Mouse (Mus musculus): ENCODE data around the gene Ndufb10.
"Not testable (repeated sequence)": the region's sequence is repeated elsewhere in the genome, so short reads cannot be mapped to it uniquely, and the experiment has no call there.

Ndufb10 gene

DNA sequence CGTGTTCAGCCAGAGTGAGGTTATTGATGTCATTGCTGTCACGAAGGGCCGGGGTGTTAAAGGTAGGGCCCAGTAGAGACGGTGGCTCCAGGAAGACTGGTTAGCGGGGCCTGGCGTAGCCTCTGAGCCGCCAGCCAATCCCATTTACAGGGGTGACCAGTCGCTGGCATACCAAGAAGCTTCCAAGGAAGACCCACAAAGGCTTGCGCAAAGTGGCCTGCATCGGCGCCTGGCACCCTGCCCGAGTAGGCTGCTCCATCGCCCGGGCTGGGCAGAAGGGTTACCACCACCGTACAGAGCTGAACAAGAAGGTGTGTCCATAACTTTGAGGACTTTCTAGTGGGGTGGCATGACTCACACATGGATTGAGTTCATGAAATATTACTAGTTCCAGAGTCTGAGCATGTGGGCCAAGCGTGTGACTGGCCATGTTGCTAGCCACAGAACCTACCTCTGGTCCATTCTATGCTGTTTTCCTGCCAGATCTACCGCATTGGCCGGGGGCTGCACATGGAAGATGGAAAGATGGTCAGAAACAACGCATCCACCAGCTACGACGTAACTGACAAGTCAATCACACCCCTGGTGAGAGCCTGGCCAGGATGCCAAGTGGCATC, 9.3 kb upstream of the Ndufb10 start:
- no peak for ATAC-seq (ENCODE audit: low TSS enrichment)

DNA sequence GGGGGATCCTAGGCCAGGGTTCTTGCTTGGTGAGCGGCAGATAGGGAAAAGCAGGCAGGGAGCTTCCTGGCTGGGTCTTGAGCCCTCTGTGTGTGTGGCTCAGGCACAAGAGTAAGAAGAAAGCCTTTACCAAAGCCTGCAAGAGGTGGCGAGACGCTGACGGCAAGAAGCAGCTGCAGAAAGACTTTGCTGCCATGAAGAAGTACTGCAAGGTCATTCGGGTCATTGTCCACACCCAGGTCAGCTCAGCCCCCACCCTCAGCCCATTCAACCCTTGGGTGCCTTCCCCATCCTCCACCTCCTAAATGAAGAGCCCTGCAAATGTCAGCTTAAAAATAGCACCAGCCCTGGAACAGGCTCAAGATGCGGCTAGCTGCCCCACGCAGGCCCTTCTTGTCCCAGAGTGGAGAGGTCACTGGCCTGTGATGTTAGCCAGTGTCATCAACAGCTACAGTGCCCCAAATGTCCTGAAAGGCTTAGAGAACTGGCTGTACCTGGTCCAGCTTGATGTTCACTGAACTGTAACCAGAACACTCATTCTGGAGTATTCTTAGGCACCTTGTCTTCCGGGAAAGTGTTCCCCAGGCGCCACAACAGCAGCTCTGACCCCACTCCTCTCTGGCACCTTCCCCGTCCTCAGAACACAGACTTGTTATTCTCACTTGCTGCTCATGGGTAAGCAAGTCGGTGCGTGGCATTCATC, 8.1 kb upstream of the Ndufb10 start:
- ATAC-seq (ENCODE audit: low TSS enrichment) = no peak

DNA sequence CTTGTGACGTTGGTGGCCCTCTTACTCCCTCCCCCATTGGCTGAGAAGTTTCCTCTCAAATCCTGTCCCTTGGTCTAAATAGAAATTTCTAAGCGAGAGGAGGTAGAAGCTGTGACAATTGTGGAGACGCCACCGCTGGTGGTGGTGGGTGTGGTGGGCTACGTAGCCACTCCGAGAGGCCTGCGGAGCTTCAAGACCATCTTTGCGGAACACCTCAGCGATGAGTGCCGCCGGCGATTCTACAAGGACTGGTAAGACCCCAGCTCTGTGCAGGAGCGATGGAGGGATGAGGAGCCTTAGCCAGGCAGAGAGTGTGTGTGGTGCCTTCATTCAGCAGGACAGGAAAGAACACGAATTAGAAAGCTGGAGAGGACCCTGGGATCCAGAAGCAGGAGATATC, 6.5 kb upstream of the Ndufb10 start:
- ATAC-seq (ENCODE audit: low TSS enrichment) = no peak

DNA sequence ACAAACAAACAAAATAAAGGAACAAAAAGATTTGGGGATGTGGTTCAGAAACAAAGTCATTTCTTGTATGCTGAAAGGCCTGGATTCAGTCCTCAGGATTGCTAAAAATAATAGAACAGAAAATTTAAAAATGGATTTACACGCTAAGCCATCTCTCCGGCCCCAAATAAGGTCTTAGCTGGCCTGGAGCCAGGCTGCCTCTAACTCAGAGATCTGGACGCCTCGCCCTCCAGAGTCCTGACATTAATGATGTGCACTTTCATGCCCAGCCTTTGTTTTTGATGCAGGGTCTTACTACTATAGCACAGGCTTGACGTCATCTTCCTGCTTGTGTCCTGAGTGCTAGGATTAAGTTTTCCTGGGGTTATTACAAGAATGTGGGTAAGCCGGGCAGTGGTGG, 4.8 kb upstream of the Ndufb10 start:
- no peak for ATAC-seq (ENCODE audit: low TSS enrichment)

DNA sequence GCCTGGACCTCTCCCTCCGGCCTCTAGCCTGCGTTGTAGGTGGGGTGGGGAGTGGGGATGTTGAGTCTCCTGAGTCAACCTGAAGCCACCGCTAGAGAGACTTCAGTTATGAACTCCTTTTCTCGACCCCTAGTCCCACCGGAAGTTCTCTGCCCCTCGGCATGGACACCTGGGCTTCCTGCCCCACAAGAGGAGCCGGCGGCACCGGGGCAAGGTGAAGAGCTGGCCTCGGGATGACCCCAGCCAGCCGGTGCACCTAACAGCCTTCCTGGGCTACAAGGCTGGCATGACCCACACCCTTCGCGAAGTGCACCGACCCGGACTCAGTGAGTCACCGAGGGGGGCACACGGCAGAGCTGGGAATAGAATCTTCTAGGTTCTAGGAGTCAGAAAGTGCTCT, 3.9 kb upstream of the Ndufb10 start:
- ATAC-seq (ENCODE audit: low TSS enrichment) = no peak

DNA sequence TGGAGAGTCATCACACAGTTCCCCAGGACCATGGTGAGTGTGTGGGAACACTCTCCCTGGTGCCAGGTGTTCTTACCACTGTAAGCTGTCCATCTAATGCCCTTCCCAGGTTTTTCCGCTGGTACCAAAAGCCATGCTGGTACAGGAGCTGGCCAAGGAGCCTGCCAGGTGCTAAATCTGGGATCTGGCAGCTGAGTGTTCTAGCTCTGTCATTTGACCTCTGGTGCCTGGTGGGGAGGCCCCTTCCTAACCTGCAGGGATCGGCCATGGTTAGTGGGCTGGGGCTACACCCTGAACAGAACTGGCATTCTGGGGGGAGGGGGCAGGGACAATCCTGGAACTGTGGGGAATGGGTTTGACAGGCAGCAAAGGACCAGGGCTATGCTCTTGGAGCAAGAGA, 3.3 kb upstream of the Ndufb10 start, which contains the start of gene Rpl3l:
Rpl3l (plus strand) TSS at position 203 of the 400 bp plus-strand sequence.
- ATAC-seq (ENCODE audit: low TSS enrichment) = no peak

DNA sequence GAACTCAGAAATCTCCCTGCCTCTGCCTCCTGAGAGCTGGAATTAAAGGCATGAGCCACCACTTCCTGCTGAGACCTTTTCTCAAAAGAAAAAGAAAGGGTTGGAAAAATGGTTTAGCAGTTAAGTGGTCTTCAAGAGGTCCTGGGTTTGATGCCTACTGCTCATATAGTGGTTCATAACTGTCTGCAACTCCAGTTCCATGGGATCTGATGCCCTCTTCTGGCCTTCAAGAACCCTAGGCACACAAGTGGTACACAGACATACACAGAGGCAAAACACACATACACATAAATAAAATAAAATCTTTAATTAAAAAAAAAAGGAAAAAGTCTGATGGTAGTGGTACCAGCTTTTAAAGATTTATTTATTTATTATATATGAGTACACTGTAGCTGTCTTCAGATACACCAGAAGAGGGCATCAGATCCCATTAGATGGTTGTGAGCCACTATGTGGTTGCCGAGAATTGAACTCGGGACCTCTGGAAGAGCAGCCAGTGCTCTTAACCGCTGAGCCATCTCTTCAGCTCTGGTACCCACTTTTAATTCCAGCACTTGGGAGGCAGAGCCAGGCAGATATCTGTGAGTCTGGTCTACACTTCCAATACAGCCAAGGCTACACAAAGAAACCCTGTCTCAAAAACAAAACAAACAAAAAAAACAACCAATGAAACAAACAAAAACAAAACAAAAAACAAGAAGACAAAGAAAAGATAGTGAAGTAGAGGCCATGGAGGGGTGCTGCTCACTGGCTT, 1.5 kb upstream of the Ndufb10 start:
- no peak for ATAC-seq (ENCODE audit: low TSS enrichment)

DNA sequence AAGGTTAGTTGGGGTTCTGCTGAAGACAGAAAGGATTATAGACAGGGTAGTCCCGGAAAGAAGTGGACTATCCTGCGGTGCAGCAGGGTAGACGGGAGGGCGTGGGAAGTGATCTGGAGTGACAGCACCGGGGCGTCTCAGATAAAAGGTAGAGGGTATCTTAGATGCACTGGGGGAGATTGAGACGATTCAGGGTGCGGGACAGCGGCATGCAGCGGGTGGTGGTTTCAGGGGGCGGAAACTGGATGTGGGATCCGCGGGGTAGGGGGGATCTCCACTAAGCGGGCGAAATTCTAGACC, 447 bp downstream of the Ndufb10 start:
- ATAC-seq (ENCODE audit: low TSS enrichment) = 0 out of 2 replicates have a peak, but pooled peaks have one; percentile 5

DNA sequence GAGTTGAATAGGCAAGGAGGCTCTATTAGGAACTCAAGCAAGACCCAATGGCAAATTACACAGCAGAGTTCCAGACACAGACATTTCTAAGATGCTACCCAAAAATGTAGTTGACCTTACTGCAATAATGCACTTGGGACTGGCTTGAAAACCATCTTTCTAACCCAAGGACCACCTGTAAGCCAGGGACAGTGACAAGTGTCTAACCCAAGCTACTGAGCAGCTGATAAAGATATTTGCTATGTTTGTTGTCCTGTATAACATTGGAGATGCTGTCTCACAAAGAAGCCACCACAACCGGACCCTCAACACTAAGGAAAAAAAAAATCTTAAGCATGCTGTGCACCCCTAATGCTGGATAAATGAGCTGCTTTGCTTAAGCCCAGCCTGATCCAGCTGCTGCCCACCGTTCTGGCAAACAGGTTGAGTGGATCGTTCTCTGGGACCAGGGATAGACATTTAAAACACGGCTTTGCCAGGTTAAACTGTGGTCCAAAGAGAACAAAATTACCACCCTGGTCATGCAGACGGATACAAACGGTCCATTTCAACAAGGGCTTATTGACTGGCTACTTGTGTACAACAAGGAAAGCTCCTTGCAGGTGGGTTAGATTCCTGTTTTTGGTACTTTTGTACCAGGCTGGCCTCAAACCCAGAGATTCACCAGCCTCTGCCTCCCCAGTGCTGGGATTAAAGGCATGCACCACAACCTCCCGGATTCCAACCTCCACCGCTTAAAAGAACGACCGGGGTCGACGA, 977 bp downstream of the Ndufb10 start:
- no peak for ATAC-seq (ENCODE audit: low TSS enrichment)

DNA sequence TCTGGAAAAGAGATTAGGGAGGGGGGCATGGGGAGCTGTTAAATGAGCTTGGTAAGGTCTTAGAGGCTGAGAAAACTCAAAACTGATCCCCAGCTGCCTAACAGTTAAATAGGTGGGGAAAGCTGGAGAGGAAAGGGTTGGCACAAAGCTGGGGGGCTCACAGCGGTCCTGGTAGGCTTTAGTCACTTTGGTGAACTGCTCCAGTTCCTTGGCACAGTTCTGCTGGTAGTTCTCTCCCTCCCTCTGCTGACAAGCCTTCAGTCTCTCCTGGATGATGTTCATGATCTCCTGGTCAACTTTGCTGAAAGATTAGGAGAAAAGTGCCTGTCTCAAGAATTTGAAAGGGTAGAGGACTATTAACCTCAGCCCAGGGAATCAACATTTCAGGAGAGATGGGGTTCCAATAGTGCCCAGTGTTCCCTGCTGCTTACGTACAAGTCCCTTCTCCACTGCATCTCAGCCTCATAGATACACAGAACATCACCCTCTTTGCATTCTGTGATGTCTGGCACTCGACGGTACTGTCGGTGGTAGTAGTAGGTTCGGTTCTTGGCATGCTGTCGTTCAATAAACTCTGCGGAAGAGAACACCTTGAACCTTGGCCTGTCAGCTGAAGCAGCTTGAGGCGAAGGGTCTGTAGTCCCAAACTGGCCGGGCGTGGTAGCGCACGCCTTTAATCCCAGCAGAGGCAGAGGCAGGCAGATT, 1.9 kb downstream of the Ndufb10 start:
- ATAC-seq (ENCODE audit: low TSS enrichment) = no peak

DNA sequence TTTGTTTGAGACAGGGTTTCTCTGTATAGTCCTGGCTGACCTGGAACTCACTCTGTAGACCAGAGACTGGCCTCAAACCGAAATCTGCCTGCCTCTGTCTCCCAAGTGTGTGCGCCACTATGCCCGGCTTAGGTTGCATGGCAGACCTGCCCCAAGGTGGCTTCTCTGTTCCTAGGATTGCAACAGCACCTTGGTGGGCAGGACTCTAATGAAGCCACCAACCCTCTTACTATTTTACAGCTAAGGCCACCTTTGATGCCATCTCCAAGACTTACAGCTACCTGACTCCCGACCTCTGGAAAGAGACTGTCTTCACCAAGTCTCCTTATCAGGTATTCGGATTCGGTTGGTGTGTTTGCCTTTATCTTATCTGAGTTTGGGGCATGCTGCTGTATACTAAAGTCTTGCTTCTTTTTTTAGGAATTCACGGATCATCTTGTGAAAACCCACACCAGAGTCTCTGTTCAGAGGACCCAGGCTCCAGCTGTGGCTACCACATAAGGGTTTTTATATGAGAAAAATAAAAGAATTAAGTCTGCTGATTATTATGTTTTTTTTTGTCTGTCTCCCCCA, 2.8 kb downstream of the Ndufb10 start:
- not testable (repeated sequence) for ATAC-seq (ENCODE audit: low TSS enrichment)

DNA sequence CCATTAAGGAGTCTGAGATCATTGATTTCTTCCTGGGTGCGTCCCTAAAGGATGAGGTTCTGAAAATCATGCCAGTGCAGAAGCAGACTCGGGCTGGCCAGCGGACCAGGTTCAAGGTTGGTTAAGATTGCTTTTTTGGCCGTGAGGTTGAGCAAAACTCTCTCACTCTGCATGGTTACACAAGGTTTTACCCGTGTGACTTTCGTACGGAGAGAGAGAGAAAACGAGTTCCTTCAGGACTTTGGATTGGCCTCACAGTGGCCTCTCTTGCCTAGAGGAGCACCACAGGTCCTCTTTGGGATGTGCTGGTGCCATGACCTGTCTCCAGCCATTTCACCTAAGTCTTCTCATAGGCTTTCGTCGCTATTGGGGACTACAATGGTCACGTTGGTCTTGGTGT, 3.7 kb downstream of the Ndufb10 start:
- ATAC-seq (ENCODE audit: low TSS enrichment) = not testable (repeated sequence)

DNA sequence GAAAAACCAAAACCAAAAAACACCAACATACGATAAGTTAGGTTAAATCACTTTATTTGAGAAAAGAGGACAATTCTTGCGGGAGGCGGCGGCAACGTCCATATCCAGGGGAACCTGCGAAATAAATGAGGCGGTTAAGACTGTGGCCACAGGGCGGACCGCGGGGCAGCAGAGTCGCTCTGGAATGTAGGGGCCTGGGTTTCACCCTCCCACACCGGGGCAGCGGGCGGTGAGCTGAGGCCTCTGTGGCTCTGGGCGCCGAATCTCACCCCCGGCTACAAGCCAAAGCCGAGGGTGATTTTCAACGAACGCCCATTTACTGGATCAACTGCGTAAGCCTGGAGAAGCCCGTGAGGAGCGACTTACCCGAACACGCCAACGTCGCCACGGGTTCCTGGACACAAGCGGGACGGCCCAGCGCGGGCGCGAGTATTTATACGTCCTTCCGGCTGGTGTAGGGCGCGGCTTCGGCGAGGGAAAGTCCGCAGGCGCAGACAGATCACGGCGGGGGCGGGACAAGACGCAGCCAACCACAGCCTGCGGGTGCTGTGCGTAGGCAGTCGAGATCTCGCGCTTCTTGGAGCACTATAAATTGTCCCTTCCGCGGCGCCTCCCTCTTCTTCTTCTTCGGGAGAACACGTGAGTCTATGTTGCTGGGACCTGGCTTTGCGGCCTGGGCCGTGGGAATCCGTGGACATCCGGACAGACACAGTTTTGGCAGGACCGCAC, 4.6 kb downstream of the Ndufb10 start:
- ATAC-seq (ENCODE audit: low TSS enrichment) = peak; percentile 93

DNA sequence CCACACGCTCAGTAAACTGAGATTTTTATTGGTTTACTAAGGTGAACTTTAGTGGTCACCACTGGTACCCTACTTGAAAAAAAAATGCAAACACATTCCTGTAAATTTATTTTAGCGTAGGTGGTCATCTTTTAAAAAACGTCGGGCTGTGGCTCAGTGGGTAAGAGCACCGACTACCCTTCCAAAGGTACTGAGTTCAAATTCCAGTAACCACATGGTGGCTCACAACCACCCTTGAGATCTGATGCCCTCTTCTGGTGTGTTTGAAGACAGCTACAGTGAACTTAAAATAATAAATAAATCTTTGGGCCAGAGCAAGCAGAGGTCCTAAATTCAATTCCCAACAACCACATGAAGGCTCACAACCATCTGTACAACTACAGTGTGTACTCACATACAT, 5.3 kb downstream of the Ndufb10 start:
- not testable (repeated sequence) for ATAC-seq (ENCODE audit: low TSS enrichment)

DNA sequence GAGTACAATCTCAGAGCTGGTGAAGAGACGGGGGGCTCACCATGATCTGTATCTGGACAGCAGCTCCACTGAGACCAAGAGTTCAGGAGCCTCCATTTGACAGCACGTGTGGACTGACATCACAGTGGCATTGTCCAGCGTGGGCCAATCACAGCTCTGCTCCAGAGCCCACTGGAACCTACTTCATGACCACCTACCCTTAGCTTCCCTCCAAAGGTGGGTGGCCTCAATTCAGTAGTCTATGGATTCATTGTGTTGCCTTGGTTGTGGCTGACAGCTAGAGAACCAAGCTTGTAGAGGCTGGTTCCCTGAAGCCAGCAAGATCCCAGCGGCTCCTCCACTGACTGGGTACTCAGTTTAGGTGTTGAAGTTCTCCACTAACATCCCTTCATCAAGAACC, 6.3 kb downstream of the Ndufb10 start, which contains the start of the genes Rnf151 and Rps2:
Rnf151 (minus strand) TSS at position 121 of the 400 bp plus-strand sequence.
Rps2 (plus strand) TSS at position 174 of the 400 bp plus-strand sequence.
- ATAC-seq (ENCODE audit: low TSS enrichment) = no peak

DNA sequence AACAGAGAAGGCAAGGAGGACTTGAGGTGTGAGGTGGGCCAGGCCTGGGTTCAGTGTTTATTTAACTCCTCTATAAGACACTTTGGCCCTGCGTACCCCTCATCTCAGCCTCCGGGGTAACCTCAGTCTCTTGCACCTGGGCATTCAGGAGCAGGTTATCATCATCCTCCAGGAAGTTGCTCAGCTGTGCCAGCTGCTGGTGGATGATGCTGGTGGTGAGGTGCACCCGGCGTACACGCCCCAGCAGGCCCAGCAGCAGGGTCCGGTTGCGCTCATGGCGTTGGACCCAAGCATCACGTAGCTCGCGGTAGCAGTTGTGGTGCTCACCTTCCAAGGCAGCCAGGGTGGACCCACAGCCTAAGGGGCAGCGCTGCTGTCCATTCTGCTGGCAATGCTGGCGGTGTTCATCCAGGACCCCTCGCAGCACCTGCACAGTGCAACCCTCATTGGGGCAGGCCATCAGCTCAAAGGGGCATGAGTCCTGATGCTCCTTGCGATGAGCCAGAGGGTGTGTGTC, 8.1 kb downstream of the Ndufb10 start:
- no peak for ATAC-seq (ENCODE audit: low TSS enrichment)

DNA sequence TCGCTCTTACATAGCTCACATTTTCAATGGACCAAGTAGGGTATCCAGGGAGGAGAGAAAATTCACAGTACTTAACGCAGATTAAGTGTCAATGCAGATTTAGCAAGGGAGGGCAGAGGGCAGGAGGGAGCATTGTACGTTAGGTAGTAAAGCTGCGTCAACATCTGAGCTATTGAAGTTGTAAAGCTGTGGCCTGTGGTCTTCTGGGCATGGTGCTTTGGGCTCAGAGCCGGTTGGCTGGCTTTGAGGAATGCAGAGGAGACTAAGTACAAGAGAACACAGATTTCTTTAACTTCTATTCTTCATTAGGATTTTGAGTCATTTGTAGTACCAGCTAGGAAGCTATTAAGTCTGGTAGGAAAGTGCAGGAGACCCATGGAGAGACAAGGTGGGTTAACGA, 8.7 kb downstream of the Ndufb10 start:
- no peak for ATAC-seq (ENCODE audit: low TSS enrichment)

DNA sequence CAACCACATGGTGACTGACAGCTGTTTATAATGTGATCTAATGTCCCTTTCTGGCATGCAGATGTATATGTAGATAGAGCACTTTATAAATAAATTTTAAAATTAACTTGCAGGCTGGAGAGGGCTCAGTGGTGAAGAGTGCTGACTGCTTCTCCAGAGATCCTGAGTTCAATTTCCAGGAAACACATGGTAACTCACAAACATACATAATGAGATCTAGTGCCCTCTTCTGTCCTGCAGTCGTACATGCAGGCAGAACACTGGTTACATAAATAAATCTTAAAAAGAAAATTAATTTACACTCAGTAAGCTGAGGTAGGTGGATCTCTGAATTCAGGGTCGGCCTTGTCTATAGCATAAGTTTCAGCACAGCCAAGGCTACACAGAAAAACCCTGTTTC, 15.6 kb downstream of the Ndufb10 start:
- no peak for ATAC-seq (ENCODE audit: low TSS enrichment)

DNA sequence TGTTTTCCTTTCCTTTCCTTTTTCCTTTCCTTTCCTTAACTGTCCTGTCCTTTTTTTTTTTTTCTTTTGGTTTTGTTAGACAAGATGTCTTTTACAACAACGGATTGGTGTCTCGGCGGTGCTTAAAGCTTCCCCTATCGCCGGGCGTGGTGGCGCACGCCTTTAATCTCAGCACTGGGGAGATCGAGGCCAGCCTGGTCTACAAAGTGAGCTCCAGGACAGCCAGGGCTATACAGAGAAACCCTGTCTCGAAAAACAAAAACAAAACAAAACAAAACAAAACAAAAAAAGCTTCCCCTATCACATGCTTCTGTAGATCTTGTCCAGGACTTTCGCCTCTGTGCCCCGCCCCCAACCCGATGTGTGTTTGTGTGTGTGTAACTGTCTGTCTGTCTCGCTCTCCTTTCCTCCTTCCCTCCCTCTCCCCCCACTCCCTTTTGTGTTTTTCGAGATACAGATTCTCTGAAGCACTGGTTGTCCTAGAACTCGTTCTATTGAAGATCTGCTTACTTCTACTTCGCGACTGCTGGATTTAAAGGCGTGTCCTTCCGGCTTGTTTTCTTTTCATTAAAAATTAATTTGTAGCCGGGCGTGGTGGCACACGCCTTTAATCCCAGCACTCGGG, 16.4 kb downstream of the Ndufb10 start:
- peak; percentile 45; the same call in 1 of the 2 replicates for ATAC-seq (ENCODE audit: low TSS enrichment)
